Mouse (Mus musculus) G1E (cell line): Measurements from ENCODE around the gene Kcnc3.

Source experiments
- CTCF ChIP-seq: IDR thresholded peaks from 2 replicates; pipeline ENCODE4 v1.5.1; 2012; ENCODE audit warnings: low read depth, low read length, inconsistent platforms, mixed read lengths
- GATA1 ChIP-seq: IDR thresholded peaks from 2 replicates; pipeline ENCODE4 v1.6.1; 2012; ENCODE audit warnings: borderline replicate concordance, low read length, inconsistent platforms, mixed read lengths
- GATA2 ChIP-seq: IDR thresholded peaks from 2 replicates; pipeline ENCODE4 v1.6.1; 2012; ENCODE audit warnings: low read depth, low read length, inconsistent platforms, borderline replicate concordance
- POLR2AphosphoS5 ChIP-seq: IDR thresholded peaks from 2 replicates; pipeline ENCODE4 v1.6.1; 2012; ENCODE audit warnings: low read depth, low read length, inconsistent platforms; ENCODE audit not compliant: insufficient replicate concordance
- TAL1 ChIP-seq: conservative IDR thresholded peaks from 2 replicates; pipeline ENCODE4 v1.6.1; 2012; ENCODE audit warnings: low read depth, low read length, inconsistent platforms, mixed read lengths

DNA sequence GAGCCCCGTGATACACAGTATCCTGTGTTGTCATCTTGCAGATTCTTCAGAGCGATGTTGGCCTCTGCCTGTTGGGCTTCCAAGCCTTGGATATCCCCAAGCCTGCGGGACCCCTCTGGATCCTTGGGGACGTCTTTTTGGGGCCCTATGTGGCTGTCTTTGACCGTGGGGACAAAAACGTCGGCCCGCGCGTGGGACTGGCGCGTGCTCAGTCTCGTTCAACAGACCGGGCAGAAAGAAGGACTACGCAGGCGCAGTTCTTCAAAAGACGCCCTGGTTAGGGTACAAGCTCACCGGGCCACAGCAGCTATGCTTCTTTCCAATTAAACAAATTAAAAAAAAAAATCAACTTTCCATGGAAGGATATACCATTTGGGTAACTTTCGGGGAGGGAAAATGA is 3.9 kb upstream of the Kcnc3 start:
- no peak for TF ChIP-seq CTCF
- TF ChIP-seq GATA1 = no peak
- TF ChIP-seq TAL1 = no peak
- no peak for TF ChIP-seq POLR2AphosphoS5
- TF ChIP-seq GATA2 = no peak
